Mouse (Mus musculus): Measurements from ENCODE around the gene Mapkapk3. TPM values are rescaled to one million over a fixed set of nuclear protein-coding genes. Genes with fewer than 3 reads are reported as not detected.

The Mapkapk3 gene
- total and polyA plus RNA-seq, 3 experiments: 42.3 to 49.9 TPM; not detected in 1

DNA sequence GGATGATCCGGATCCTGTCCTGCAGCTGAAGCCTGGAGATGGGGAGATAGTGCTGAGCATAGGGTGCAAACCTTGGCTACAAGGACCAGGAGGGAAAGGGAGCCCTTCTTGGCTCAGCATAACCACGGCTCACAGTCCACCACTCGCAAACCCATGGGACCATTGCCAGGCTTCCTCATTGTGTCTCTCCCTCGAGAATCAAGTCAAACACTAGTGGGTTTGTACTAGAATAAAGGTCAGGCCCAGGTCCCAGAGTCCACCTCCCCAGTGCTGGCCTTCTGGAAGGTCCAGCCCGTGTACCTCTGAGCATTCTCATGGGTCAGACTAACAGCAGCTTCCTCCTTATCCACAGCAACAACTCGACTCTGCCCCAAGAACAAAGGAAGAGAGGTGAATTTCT lies 41.1 kb upstream of the Mapkapk3 start:
- no peaks in the 10 kb centered on the region for H3K79me2 ChIP-seq (ENCODE audit: control insufficient read depth, insufficient read depth, low read length, poor library complexity)
- peaks cover 0 to 4% of the 10 kb centered on the region in 2 experiments; a peak in 1 of 4 replicates for H3K4me1 ChIP-seq (ENCODE audit: control insufficient read depth in 1 of 2, insufficient read depth in 2 of 2, low read length in 2 of 2)
- no peak overlapping the region for H3K4me3 ChIP-seq (ENCODE audit: control insufficient read depth in 1 of 2, insufficient read depth in 1 of 2, low read depth in 2 of 2, low read length in 2 of 2)
- DNase-seq (ENCODE audit: low read depth, low spot score): no peak
- no peak overlapping the region for H3K27ac ChIP-seq (ENCODE audit: control insufficient read depth, low read depth, low read length)
- no peaks in the 10 kb centered on the region for H3K9me3 ChIP-seq (replicated peaks; ENCODE audit: insufficient read depth, low read length)
- TF ChIP-seq TAL1 (IDR thresholded peaks at IDR 0.05; ENCODE audit: low read length) (no peak), RCOR1 (IDR thresholded peaks at IDR 0.05; ENCODE audit: low read depth, low read length) (no peak), ZNF384 (IDR thresholded peaks at IDR 0.05; ENCODE audit: low read depth, low read length) (no peak), MAZ (IDR thresholded peaks at IDR 0.05; ENCODE audit: low read depth, low read length) (no peak), BHLHE40 (IDR thresholded peaks at IDR 0.05; ENCODE audit: borderline replicate concordance, low read depth, low read length) (no peak), UBTF (IDR thresholded peaks at IDR 0.05; ENCODE audit: borderline replicate concordance, insufficient read depth, low read depth, low read length) (no peak), USF1 (IDR thresholded peaks at IDR 0.05; ENCODE audit: low read depth, low read length) (no peak), TBP (IDR thresholded peaks at IDR 0.05; ENCODE audit: low read depth, low read length) (no peak), CHD1 (IDR thresholded peaks at IDR 0.05; ENCODE audit: low read depth, low read length) (no peak), POLR2AphosphoS2 (IDR thresholded peaks at IDR 0.05; ENCODE audit: low read length) (no peak)
- no peaks in the 10 kb centered on the region for H3K27me3 ChIP-seq (ENCODE audit: control insufficient read depth in 1 of 2, insufficient read depth in 2 of 2, low read length in 2 of 2)
- H3K36me3 ChIP-seq (ENCODE audit: control insufficient read depth in 1 of 2, insufficient read depth in 2 of 2, low read length in 2 of 2): no peaks in the 10 kb centered on the region
- no peak overlapping the region for H3K9ac ChIP-seq (ENCODE audit: control insufficient read depth, low read depth, low read length, poor library complexity, severe bottlenecking)

DNA sequence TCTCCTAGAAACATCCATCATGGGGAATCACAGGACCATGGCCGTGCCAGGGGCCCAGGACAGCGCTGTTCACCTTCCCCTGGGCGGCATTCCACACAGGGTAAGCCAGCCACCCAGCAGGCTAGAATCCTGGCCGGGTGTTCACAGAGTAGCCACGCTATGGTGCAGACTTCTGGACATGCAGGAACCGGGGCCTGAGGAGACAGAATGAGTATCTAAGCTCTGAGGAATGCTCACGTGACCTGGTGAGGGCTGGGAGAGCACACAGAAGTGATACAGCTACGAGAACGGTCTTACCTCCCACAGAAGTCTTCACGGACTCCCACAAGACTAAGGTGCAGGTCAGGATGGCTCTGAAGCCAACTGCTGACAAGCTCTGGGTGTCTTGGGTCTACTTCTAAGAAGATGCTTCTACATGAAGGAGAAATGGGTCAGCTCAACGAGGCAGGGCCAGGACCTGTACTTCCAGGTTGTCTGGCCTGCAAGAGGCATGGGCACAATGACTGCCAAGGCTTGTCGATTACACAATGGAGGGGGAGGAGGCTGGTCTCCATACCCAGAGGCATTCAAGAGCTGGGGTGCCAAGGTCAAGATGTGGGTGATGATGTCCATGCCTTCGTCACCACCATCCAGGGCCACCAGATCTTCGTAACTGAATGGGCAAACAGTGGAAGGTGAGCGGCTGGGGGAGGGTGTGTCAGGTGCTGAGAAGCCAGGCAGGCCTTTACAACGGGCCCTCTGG lies 38.4 kb upstream of the Mapkapk3 start:
- H3K27ac ChIP-seq (ENCODE audit: control insufficient read depth, low read depth, low read length): no peak overlapping the region
- H3K4me3 ChIP-seq (ENCODE audit: control insufficient read depth in 1 of 2, insufficient read depth in 1 of 2, low read depth in 2 of 2, low read length in 2 of 2): no peak overlapping the region
- DNase-seq (ENCODE audit: low read depth, low spot score): no peak
- peaks cover 0 to 4% of the 10 kb centered on the region in 2 experiments; a peak in 2 of 4 replicates for H3K36me3 ChIP-seq (ENCODE audit: control insufficient read depth in 1 of 2, insufficient read depth in 2 of 2, low read length in 2 of 2)
- H3K9ac ChIP-seq (ENCODE audit: control insufficient read depth, low read depth, low read length, poor library complexity, severe bottlenecking): no peak overlapping the region
- H3K9me3 ChIP-seq (replicated peaks; ENCODE audit: insufficient read depth, low read length): no peaks in the 10 kb centered on the region
- H3K4me1 ChIP-seq (ENCODE audit: control insufficient read depth in 1 of 2, insufficient read depth in 2 of 2, low read length in 2 of 2): peaks cover 7 to 8% of the 10 kb centered on the region in 2 experiments
- H3K79me2 ChIP-seq (ENCODE audit: control insufficient read depth, insufficient read depth, low read length, poor library complexity): no peaks in the 10 kb centered on the region
- no peak for TF ChIP-seq ZC3H11A (IDR thresholded peaks at IDR 0.05; ENCODE audit: low read depth, low read length)
- no peak for TF ChIP-seq MAZ (IDR thresholded peaks at IDR 0.05; ENCODE audit: low read depth, low read length)
- no peak for TF ChIP-seq MEF2A (IDR thresholded peaks at IDR 0.05; ENCODE audit: extremely low read depth, insufficient replicate concordance, low read depth, low read length, poor library complexity, severe bottlenecking)
- no peak for TF ChIP-seq BHLHE40 (IDR thresholded peaks at IDR 0.05; ENCODE audit: borderline replicate concordance, low read depth, low read length)
- TF ChIP-seq NRF1 (IDR thresholded peaks at IDR 0.05; ENCODE audit: insufficient read depth, low read depth, low read length, poor library complexity, severe bottlenecking): no peak
- no peak for TF ChIP-seq EP300 (IDR thresholded peaks at IDR 0.05; ENCODE audit: low read depth in 1 of 2, low read length in 2 of 2)
- no peak for TF ChIP-seq ZNF384 (IDR thresholded peaks at IDR 0.05; ENCODE audit: low read depth, low read length)
- no peak for TF ChIP-seq USF1 (IDR thresholded peaks at IDR 0.05; ENCODE audit: low read depth, low read length)
- no peak for TF ChIP-seq MYB (IDR thresholded peaks at IDR 0.05; ENCODE audit: low read depth, low read length)
- no peak for TF ChIP-seq JUND (IDR thresholded peaks at IDR 0.05; ENCODE audit: low read depth, low read length)
- no peak for TF ChIP-seq GATA1 (IDR thresholded peaks at IDR 0.05; ENCODE audit: low read depth, low read length)
- TF ChIP-seq USF2 (IDR thresholded peaks at IDR 0.05; ENCODE audit: borderline replicate concordance in 1 of 2, insufficient read depth in 1 of 2, low read depth in 1 of 2, low read length in 2 of 2): no peak
- TF ChIP-seq CHD2 (IDR thresholded peaks at IDR 0.05; ENCODE audit: low read length): no peak
- TF ChIP-seq TAL1 (IDR thresholded peaks at IDR 0.05; ENCODE audit: low read length): no peak
- TF ChIP-seq UBTF (IDR thresholded peaks at IDR 0.05; ENCODE audit: borderline replicate concordance, insufficient read depth, low read depth, low read length): no peak
- no peak for TF ChIP-seq TBP (IDR thresholded peaks at IDR 0.05; ENCODE audit: low read depth, low read length)
- TF ChIP-seq TCF12 (IDR thresholded peaks at IDR 0.05; ENCODE audit: low read depth, low read length): no peak
- no peaks in the 10 kb centered on the region for H3K27me3 ChIP-seq (ENCODE audit: control insufficient read depth in 1 of 2, insufficient read depth in 2 of 2, low read length in 2 of 2)
